Mouse (Mus musculus) testis, postnatal 10 days (tissue): ENCODE results near the gene Zfp94.

Experiments
- DNase-seq: peaks from one replicate; pipeline ENCODE4 v3.0.0; 2021; ENCODE audit warnings: low spot score

The Zfp94 gene

GRCm38 (mm10) chr7:24316567-24317092 lies at the start of gene Zfp94:
Gene Zfp94 (minus strand): TSS chr7:24316666.
- peak; percentile 91 for DNase-seq

DNA sequence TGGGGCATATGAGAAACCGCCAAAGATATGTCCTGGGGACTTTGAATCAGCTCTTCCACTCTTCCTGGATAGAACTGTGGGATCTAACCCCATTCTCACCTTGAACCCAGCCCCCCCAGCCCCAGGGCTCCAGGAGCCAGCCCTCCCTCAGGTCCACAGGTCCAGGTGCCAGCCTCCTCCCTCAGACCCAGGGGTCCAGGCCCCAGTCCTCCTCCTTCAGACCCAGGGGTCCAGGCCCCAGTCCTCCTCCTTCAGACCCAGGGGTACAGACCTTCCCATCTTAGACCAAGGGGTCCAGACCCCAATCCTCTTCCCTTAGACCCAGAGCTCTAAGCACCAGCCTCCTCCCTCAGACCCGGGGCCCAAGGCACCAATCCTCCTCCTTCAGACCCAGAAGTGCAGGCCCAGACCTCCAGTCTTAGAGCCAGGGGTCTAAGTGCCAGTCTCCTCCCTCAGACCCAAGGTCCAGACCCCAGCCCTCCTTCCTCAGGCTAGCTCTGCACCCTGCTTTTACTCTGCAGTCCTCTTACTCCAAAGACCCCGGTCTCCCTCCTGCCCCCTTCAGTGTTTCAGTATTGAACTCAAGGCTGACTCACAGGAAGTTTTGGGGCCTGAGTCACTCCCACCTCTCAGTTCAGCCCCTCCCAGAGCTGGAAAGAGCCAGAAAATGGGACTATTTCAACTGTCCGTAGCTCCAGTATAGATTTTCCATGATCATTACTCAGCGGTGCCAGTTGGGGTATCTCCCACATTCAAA lies 49.0 kb upstream of the Zfp94 start:
- no peak for DNase-seq

- peak; percentile 92 for DNase-seq
These were observed 48.4 kb upstream of the Zfp94 start for GRCm38 (mm10) chr7:24364827-24365226.

DNA sequence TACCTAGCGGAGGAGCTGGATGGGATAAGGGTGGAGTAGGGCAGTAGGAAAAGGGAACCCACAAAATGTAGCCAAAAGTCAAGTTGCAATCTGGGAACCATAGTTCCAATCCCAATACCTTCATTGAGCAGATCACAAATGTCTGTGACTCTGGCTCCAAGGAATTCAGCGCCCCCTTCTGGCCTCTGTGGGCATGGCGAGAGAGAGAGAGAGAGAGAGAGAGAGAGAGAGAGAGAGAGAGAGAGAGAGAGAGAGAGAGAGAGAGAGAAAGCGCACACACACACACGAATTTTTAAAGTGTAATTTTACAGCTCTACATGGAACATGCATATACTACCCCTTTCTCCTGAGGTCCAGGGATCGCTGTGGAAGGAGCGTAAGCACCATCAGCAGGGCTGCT lies 46.8 kb upstream of the Zfp94 start:
- DNase-seq: peak; percentile 65

DNA sequence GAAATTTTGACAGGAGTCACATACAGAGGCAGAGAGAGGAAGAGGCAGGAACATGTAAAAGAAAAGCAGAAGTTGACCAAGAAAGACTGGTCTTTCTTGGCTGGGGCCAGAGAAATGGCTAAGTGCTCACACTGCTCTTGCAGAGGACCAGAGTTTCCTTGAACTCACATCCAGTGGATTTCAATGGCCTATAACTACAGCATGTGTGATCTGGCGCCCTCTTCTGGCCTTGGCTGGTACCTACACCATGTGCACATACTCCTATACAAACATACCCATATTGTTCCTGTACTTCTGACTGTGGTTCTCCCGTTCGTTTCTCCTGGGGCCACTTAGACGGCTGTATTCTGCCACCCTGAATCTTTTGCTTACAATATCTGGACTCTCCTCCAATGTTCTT lies 44.5 kb upstream of the Zfp94 start:
- DNase-seq: no peak

GRCm38 (mm10) chr7:24359269-24359668 lies 42.8 kb upstream of the Zfp94 start:
- DNase-seq: peak; percentile 73

DNA sequence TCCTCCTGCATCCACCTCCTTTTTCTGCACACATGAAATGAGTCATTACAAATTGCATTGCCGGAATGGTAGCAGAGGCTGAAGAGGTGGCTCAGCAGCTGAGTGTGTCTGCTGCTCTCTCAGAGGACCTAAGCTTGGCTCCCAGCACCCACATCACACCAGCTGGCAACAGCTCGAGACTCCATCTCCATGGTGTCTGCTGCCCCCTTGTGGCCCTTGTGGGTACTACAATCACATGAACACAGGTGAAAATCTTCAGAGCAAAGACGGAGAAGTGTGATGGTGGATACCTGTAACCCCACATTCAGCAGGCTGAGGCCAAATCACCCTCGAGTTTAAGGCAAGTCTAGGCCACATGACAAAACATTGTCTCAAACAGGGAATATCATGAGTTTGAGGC lies 41.4 kb upstream of the Zfp94 start:
- peak; percentile 61 for DNase-seq

DNA sequence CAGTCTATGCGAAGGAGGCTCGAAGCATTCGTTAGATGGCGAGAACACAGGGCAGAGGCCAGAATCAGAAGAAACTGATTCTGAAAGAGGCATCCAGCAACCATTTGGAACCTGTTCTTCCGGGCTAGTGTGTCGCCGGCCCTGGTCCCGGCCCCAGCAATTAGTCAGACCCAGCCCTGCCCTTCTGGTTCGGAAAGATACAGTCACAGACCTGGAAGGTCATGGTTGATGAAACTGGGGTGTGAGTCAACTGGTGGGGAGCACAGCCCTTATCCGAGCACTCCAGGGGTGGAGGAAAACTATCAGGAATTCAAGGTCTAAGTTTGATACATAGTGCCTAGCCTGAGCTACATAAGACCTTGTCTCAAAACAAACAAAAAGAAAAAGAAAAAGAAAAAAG lies 39.6 kb upstream of the Zfp94 start:
- DNase-seq: no peak

- DNase-seq: no peak
These were observed 39.2 kb upstream of the Zfp94 start for GRCm38 (mm10) chr7:24355646-24356045.

DNA sequence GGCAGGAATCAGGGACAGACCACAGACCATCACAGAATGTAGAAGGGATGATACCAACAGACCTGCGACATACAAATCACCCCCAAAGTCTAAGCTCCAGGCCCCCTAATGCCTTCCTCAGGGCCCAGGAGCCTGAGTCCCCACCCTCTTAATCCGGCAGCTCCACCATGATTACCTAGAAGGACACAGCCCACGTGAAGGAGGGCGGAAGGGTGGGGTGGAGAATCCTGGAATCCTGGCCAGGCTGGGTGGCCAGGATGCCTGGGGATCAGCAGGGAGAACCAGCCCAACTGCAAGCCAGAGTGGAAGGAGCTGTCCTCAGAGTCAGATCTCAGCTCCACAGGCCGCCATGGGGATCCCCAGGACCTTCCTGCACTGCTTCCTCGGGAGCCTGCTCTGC lies 32.4 kb upstream of the Zfp94 start, which contains the start of gene Lypd5:
Gene Lypd5 (plus strand): TSS at position 301 of the 400 bp plus-strand sequence.
- DNase-seq: no peak

DNA sequence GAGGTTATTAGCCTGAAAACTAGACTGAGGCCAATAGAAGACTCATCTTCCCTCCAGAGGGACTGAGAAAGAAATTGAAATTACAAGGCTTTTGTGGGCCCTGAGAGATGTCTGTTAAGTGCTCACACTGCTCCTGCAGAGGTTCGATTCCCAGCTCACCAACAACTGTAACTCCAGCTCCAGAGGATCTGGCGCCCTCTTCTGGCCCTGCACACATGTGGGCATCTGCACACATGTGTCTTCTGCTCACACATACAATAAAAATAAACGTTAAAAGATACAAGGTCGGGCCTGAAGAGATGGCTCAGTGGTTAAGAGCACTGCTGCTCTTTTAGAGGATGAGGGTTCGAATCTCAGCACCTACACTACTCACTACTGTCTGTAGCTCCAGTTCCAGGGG lies 30.0 kb upstream of the Zfp94 start:
- DNase-seq: no peak

- no peak for DNase-seq
These were observed 27.3 kb upstream of the Zfp94 start for GRCm38 (mm10) chr7:24343701-24344272.

DNA sequence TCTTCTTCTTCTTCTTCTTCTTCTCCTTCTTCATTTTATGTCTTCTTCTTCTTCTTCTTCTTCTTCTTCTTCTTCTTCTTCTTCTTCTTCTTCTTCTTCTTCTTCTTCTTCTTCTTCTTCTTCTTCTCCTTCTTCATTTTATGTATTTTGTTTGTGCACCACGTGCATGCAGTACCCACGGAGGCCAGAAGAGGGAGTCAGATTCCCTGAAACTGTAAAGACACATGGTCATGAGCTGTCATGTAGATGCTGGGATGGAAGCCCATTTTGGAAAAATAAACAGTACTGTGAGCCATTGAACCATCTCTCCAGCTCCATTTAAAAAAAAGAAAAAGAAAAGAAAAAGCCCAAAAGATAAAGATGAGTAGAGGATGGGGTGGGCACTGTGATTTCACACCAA lies 21.8 kb upstream of the Zfp94 start:
- no peak for DNase-seq

DNA sequence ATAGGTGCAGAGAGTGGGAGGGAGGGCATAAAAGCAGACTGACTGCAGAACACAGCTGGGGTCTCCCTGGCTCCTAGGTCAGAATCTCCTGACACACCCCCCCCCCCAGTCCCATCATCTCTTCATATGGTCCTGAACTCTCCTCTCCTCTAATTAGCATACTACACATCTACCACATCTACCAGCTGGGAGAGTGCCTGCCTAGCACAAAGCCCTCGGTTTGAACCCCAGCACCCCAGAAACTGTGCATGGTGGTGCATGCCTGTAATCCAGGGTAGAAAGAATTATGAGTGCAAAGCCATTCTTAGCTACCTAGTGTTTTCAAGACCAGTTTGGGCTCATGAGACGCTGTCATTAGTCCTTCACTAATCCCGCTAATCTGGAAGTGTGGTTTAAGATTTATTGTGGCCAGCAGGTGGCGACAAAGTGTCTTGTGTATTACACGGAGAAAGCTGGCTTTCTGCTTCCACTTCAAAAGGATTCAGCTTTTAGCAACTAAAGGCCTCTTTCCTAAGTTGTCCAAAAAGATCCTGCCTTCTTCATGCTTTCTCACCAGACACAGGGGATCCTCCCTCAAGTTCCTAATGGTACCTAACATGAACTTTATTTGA lies 19.3 kb upstream of the Zfp94 start:
- DNase-seq: peak; percentile 87

DNA sequence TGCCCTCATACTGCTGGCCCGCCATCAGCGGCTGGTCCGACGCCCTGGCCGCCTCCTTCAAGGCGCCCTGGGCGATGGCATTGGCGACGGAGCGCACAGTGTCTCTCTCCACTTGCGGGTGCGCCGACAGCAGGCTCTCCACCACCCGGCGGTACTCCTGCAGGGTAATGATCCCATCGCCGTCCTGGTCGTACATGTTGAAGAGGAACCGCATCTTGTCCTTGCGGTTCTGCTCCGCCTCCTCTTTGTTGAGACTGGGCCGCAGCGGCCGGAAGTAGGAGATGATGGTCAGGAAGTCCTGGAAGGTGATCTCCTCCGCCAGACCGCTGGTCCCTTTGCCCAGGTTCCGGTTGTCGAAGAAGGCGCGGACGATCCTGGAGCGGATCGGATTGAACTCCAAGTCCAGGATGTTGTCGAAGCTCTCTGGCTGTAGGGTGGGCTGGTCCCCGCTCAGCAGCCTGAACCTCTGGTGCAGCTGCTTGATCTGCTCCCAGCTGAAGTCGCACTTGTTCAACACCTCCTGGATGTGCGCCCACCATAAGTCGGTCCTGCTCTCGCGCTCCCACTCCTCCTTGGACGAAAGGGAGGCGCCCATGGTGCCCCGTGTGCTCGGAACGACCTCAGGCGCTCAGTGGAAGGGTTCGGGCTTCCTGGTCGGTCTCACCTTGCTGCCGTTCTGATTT lies 17.0 kb upstream of the Zfp94 start, which contains the start of gene Tescl:
Gene Tescl (minus strand): TSS at position 633 of the 683 bp plus-strand sequence.
- DNase-seq: peak; percentile 55

GRCm38 (mm10) chr7:24327281-24327975 lies 11.0 kb upstream of the Zfp94 start:
- DNase-seq: no peak

- no peak for DNase-seq
These were observed 10.0 kb upstream of the Zfp94 start for GRCm38 (mm10) chr7:24326273-24327135.

DNA sequence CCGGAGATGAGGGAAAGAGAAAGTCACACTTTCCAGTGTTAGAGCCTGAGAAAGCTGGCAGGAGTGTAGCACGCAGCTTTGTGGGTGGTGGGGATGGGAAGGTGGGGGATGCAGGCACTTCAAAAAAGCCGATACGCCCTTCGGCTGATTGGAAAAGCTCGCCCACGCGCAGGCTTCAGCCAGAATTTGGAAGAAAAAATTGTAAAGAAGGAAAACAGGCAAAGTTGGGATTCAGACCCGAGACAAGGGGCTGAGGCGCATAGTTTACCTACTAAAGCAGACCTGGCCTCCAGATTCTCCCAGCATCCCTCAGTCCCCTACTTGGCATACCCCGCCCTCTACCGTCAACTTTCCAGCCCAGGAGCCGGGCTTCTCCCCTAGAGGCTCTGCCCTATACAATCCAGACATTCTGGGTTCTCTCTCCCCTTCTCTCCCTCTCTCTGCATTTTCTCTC lies 9.2 kb upstream of the Zfp94 start:
- no peak for DNase-seq

DNA sequence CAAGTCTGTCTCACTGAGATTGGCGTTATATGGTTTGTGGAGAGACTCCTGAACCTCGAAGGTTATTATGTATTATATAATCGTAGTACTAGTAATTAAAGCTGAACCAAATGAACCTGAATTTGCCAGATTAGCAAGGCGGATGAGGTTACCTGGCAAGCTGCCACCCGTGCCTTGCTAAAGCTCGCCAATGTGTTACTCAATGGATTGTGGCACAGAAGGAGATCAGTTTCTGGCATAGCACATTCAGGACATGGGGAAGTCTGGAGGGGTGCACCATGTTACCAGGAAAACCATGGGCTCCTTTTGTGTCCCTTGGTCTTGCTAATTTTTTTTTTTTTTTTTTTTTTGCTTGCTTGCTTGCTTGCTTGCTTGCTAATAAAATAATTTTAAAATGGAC lies 8.7 kb upstream of the Zfp94 start:
- no peak for DNase-seq

GRCm38 (mm10) chr7:24322593-24322992 lies 6.1 kb upstream of the Zfp94 start:
- DNase-seq: no peak

DNA sequence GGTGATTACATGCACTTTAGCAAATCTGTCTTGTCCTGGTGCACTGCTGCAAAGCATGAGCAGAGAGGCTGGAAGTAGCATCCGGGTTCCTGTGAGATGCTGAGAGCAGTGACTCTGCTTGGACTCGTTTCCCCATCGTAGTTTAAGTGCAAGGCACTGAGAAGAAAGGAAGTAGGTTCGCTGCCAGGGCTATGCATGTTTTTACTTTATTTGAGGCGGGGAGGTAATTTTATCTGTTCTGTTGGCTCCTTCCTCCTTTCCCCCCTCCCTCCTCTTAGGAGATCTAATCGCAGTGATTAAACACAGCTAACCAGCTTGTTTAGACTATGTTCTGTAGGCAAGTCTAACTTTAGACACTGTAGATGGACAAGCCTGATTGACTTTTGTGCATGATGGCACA lies 2.5 kb upstream of the Zfp94 start:
- no peak for DNase-seq
